Mouse (Mus musculus): ENCODE measurements around the gene Fbxo28.

GRCm38 (mm10) chr1:182368309-182368708, 26.9 kb upstream of the Fbxo28 start:
- TF ChIP-seq CTCF (IDR thresholded peaks at IDR 0.05; ENCODE audit: extremely low read depth, insufficient read depth, insufficient read length, insufficient replicate concordance) (no peak), POLR2A (IDR thresholded peaks at IDR 0.05; ENCODE audit: low read depth, low read length) (no peak)
